Mouse (Mus musculus) ES-Bruce4 (cell line): ENCODE results near the gene Tpcn2.

Source experiments
- CTCF ChIP-seq: IDR thresholded peaks from one replicate; pipeline ENCODE4 v1.8.1; 2011; ENCODE audit warnings: low read depth, low read length
- POLR2A ChIP-seq: IDR thresholded peaks from one replicate; pipeline ENCODE4 v1.8.1; 2011; ENCODE audit warnings: low read length; ENCODE audit not compliant: insufficient read depth

DNA sequence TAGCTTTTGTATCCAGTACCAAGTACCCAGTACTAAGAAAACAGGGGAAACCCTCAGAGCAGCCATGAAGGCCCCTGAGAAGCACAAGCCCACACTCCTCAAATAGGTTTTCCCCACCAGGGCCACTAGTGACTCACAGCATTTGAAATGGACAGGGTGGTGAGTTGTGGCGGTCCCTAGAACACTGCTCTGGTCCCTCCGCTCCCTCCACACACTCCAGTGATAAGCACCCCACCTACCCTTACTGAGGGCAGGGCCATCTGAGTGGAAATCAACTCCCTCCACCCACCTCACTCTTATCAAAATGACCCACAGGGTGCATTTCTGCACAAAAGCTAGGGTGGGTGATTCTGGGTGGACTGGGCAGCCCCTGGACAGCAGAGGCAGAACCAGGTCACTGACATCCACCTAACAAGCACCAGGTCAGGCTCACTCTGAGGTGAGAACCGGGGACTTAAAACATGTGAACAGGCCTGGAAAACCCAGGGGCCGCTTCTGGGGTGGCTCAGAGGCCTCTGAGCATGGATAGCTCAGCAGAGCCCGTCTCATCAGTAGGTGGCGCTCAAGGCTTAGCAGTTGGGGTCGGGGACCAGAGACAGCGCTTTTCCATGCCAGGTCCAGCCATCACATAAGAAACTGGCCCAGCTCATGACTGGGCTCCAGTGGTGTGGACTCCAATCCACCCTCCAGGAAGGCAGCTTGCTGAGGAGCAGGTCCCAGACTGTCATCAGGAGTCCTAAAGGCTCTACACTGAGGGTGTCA, 30.9 kb downstream of the Tpcn2 start:
- TF ChIP-seq CTCF (peak; percentile 86), POLR2A (no peak)
